Mouse (Mus musculus) limb, embryonic 14.5 days (tissue): Measurements from ENCODE around the gene Dennd1a. TPM values are rescaled to one million over a fixed set of nuclear protein-coding genes. Genes with fewer than 3 reads are reported as not detected.

Source experiments
- ATAC-seq: fragments of 200-750 bp; cut with Nextera tagmentation; 2 replicates; pipeline ENCODE4 v1.8.0; 2017; ENCODE audit warnings: low read depth, moderate number of reproducible peaks, moderate TSS enrichment; ENCODE audit not compliant: low FRiP score
- DNase-seq: peaks from one replicate; pipeline ENCODE4 v3.0.0-alpha.2; 2015; ENCODE audit warnings: low spot score
- H3K27ac ChIP-seq: fragments of 300-500 bp; sonication (generic); replicated peaks from 2 replicates; pipeline ENCODE4 v1.5.1; 2014; ENCODE audit warnings: low read depth, mild to moderate bottlenecking, low read length, moderate library complexity, mixed read lengths
- H3K27me3 ChIP-seq: fragments of 300-500 bp; sonication (generic); 2 replicates; pipeline ENCODE4 v1.6.1; 2014; ENCODE audit warnings: low read length, mixed read lengths; ENCODE audit not compliant: control insufficient read depth, insufficient read depth
- H3K36me3 ChIP-seq: fragments of 300-500 bp; sonication (generic); 2 replicates; pipeline ENCODE4 v1.6.1; 2014; ENCODE audit warnings: mild to moderate bottlenecking, low read length, moderate library complexity, mixed read lengths; ENCODE audit not compliant: control insufficient read depth, insufficient read depth
- H3K4me1 ChIP-seq: fragments of 300-500 bp; sonication (generic); 2 replicates; pipeline ENCODE4 v1.6.1; 2014; ENCODE audit warnings: antibody characterized with exemption, low read length, mixed read lengths; ENCODE audit not compliant: control insufficient read depth, insufficient read depth
- H3K4me2 ChIP-seq: fragments of 300-500 bp; sonication (generic); replicated peaks from 2 replicates; pipeline ENCODE4 v1.6.1; 2014; ENCODE audit warnings: low read depth, mild to moderate bottlenecking, low read length, moderate library complexity; ENCODE audit not compliant: severe bottlenecking
- H3K4me3 ChIP-seq: fragments of 300-500 bp; sonication (generic); replicated peaks from 2 replicates; pipeline ENCODE4 v1.5.1; 2014; ENCODE audit warnings: low read length
- H3K9ac ChIP-seq: fragments of 300-500 bp; sonication (generic); 2 replicates; pipeline ENCODE4 v1.6.1; 2014; ENCODE audit warnings: mild to moderate bottlenecking, low read depth, low read length, moderate library complexity; ENCODE audit not compliant: severe bottlenecking
- H3K9me3 ChIP-seq: fragments of 300-500 bp; sonication (generic); 2 replicates; pipeline ENCODE4 v1.6.1; 2016; ENCODE audit warnings: low read length; ENCODE audit not compliant: control insufficient read depth
- POLR2A ChIP-seq: fragments of 200-500 bp; IDR thresholded peaks from 2 replicates; pipeline ENCODE4 v1.8.0; 2012; ENCODE audit warnings: inconsistent platforms, mild to moderate bottlenecking, moderate library complexity, borderline replicate concordance; ENCODE audit not compliant: insufficient read depth, insufficient read length; ENCODE audit errors: extremely low read depth
- WGBS: fragments of 180-500 bp; shearing (Covaris S2); extraction: QIAGEN DNeasy Blood & Tissue Kit; methylation state at CpG from one replicate; pipeline ENCODE4 v1.1.7; 2014; 5-methylcytosine and 5-hydroxymethylcytosine counted together
- polyA plus RNA-seq, 2 experiments: library from polyadenylated mRNA; depleted of rRNA in 1 of 2; stranded (reverse) in 1 of 2; unstranded in 1 of 2; fragments of >200 nt; fragmentation: Nextera tagmentation in 1 of 2; extraction: Ambion mirVana in 1 of 2; gene quantifications; 2 replicates each; pipeline versions ENCODE4 v1.2.1 to v1.2.3; 2012 to 2014

Gene Dennd1a
- polyA plus RNA-seq, 2 experiments, result 11.8 to 22.9 TPM

- ATAC-seq, result no peak
- no peak overlapping the region for H3K27ac ChIP-seq
- no peaks in the 10 kb centered on the region for H3K9me3 ChIP-seq
- no peak for TF ChIP-seq POLR2A
- no peaks in the 10 kb centered on the region for H3K36me3 ChIP-seq
- WGBS, result 86% methylated on average over 5 of the region's 5 CpGs
- H3K9ac ChIP-seq, result no peak overlapping the region
- H3K4me3 ChIP-seq, result no peak overlapping the region
- H3K27me3 ChIP-seq, result peaks cover 21% of the 10 kb centered on the region; the same call in 1 of the 2 replicates
- no peak overlapping the region for H3K4me2 ChIP-seq
- DNase-seq, result no peak
- H3K4me1 ChIP-seq, result peaks cover 9% of the 10 kb centered on the region
These were observed 498.2 kb downstream of the Dennd1a start for GRCm38 (mm10) chr2:37789029-37789428.

DNA sequence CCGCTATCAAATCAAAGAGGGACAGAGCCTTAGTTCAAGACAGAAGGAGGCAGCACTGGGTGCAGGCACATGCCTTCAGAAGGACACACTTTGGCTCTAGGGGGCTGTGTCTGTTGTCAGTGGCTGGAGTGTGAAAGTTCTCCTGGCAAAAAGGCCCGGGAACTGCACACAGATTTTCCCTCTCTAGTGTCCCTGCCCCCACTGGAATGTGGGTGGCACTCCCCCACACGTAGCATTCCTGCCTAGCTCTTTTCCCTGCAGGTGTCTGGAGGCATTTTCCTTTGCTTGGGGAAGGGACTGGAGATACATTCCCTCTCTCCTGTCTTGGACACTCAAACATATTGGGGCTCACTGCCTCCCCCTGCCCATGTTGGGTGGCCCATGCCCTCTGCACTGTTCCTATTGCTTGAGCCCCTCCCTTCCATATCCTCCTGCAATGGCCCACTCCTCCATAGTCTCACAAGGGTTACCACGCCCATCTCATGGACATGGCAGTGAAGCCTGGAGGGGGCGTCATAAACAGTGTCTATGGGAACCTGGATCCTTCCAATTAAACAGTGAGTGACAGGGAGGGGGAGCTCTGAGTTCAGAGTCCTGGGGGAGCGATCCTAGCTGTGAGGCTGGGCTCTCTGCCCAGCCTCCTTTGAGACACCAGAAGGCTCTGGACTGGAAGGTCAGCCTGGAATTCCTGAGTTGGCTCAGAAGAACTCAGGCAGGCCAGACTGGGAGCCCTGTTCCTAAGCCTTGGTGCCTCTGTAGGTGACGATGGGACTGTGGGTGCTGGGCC lies 498.8 kb downstream of the Dennd1a start:
- no peak for TF ChIP-seq POLR2A
- no peak for DNase-seq
- peaks cover 17% of the 10 kb centered on the region; the same call in 1 of the 2 replicates for H3K27me3 ChIP-seq
- no peak overlapping the region for H3K4me2 ChIP-seq
- H3K4me1 ChIP-seq, result peaks cover 9% of the 10 kb centered on the region
- no peaks in the 10 kb centered on the region for H3K36me3 ChIP-seq
- WGBS, result 38% methylated on average over 7 of the region's 7 CpGs
- H3K9ac ChIP-seq, result no peak overlapping the region
- H3K9me3 ChIP-seq, result no peaks in the 10 kb centered on the region
- H3K4me3 ChIP-seq, result no peak overlapping the region
- no peak; the same call in 1 of the 2 replicates for ATAC-seq
- no peak overlapping the region for H3K27ac ChIP-seq

DNA sequence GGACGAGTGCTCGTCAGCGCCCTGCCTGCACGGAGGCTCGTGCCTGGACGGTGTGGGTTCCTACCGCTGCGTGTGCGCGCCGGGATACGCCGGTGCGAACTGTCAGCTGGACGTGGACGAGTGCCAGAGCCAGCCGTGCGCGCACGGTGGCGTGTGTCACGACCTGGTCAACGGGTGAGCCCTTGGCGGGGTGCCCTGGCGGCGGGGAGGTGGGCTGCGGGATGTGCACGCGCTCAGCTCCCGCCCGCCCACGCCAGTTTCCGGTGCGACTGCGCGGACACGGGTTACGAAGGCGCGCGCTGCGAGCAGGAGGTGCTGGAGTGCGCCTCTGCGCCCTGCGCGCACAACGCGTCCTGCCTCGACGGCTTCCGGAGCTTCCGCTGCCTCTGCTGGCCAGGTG lies 500.7 kb downstream of the Dennd1a start:
- no peaks in the 10 kb centered on the region for H3K9me3 ChIP-seq
- H3K27me3 ChIP-seq, result 0 out of 2 replicates have a peak, but pooled peaks cover 8% of the 10 kb centered on the region
- H3K4me1 ChIP-seq, result peaks cover 18% of the 10 kb centered on the region
- no peak for TF ChIP-seq POLR2A
- H3K9ac ChIP-seq, result peak overlapping the region; percentile 36; the same call in 1 of the 2 replicates
- ATAC-seq, result no peak
- no peaks in the 10 kb centered on the region for H3K36me3 ChIP-seq
- 27% methylated on average over 21 of the region's 52 CpGs for WGBS
- H3K4me2 ChIP-seq, result peak overlapping the region; percentile 62
- H3K4me3 ChIP-seq, result peak overlapping the region; percentile 40
- no peak for DNase-seq
- H3K27ac ChIP-seq, result no peak overlapping the region

DNA sequence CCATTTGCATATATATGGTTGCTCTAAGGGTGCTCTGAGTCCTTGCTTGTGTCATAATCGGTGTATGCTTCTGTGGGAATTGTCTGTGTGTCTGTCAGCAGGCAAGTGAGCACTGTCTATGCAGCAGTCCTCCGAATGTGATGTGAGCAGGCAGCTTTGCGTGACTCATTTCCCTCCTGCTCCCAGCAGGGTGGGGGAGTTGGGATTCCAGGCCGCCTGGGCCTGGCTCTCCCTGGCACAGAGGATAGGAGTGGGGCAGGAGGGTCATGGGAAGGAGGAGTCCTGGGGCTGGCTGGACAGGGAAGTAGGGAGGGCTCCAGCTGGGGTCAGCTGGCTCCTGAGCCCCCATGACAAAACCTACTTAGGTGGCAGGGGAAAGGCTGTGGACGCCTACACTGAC lies 502.7 kb downstream of the Dennd1a start:
- TF ChIP-seq POLR2A, result no peak
- ATAC-seq (no peak), DNase-seq (no peak)
- H3K4me2 ChIP-seq, result no peak overlapping the region
- H3K36me3 ChIP-seq, result no peaks in the 10 kb centered on the region
- H3K27me3 ChIP-seq, result peaks cover 8% of the 10 kb centered on the region; the same call in 1 of the 2 replicates
- H3K9me3 ChIP-seq, result no peaks in the 10 kb centered on the region
- H3K27ac ChIP-seq, result no peak overlapping the region
- peaks cover 36% of the 10 kb centered on the region for H3K4me1 ChIP-seq
- 71% methylated on average over 5 of the region's 5 CpGs for WGBS
- H3K9ac ChIP-seq, result no peak overlapping the region
- H3K4me3 ChIP-seq, result no peak overlapping the region

DNA sequence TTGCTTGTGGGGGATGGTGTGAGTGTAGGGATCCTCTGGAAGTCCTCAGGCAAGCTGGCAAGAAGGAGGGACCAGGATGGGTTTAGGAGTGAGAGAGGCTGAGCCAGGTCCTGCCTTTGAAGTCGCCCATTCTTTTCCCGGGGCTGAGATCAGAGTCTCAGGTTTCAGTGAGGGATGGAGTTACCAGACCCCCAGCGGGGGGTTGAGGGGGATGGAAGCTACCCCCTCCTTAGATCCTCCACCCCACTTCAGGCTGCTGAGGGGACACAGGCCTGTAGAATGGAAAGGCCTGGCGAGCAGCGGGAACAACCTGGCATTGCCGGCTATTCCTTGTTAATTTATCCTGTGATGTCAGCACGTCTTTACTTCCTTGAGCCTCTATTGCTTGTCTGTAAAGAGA lies 505.2 kb downstream of the Dennd1a start:
- peaks cover 27% of the 10 kb centered on the region for H3K4me1 ChIP-seq
- H3K27me3 ChIP-seq, result peaks cover 8% of the 10 kb centered on the region; the same call in 1 of the 2 replicates
- no peak for TF ChIP-seq POLR2A
- no peak overlapping the region for H3K27ac ChIP-seq
- 14% methylated on average over 7 of the region's 7 CpGs for WGBS
- no peak overlapping the region for H3K4me2 ChIP-seq
- H3K9me3 ChIP-seq, result no peaks in the 10 kb centered on the region
- no peak overlapping the region for H3K4me3 ChIP-seq
- DNase-seq (no peak), ATAC-seq (no peak)
- no peaks in the 10 kb centered on the region for H3K36me3 ChIP-seq
- no peak overlapping the region for H3K9ac ChIP-seq
